Mouse (Mus musculus) layer of hippocampus, postnatal 14 days (tissue): Measurements from ENCODE around the gene Olfr943. TPM values are rescaled to one million over a fixed set of nuclear protein-coding genes. Genes with fewer than 3 reads are reported as not detected.

Experiments
- DNase-seq, 2 experiments: peaks; one replicate each; pipeline ENCODE4 v3.0.0; 2021 to 2022; ENCODE audit warnings: low spot score in 2 of 2, mixed read lengths in 1 of 2
- long read RNA-seq, 2 experiments: library from polyadenylated mRNA; stranded (forward); transcript quantifications; one replicate each; pipeline ENCODE4 v2.0.0; 2021
- total RNA-seq, 2 experiments: library from RNA; stranded (reverse); gene quantifications; 2 replicates each; pipeline ENCODE4 v1.2.3; 2021

The Olfr943 gene
- not detected for total RNA-seq
- long read RNA-seq, experiment 1 = 0 reads
- long read RNA-seq, experiment 2, partial matches to known transcripts = 0 of 1 reads
- long read RNA-seq, experiment 2, other reads (novel, unspliced or antisense) = 1 of 1 reads

DNA sequence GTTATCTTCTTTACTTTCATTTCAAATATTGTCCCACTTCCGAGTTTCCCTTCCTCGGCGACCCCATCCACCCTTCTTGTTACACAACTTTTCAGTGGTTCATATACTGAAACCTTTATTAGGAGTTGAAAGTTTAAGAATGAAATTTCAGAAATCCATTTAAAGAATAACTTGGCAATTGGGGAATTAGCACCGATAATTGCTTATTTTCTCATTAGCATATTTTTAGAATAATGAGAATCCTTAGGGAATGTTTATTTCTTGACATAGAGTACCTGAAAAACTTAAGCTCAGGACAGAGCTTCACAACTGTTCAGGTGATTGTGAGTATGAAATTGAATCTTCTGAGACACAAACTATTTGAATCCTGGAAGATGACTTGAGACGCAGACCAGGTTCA, at the start of gene Olfr943:
Olfr943 (plus strand) TSS at position 301 of the 400 bp plus-strand sequence.
- DNase-seq = no peak

DNA sequence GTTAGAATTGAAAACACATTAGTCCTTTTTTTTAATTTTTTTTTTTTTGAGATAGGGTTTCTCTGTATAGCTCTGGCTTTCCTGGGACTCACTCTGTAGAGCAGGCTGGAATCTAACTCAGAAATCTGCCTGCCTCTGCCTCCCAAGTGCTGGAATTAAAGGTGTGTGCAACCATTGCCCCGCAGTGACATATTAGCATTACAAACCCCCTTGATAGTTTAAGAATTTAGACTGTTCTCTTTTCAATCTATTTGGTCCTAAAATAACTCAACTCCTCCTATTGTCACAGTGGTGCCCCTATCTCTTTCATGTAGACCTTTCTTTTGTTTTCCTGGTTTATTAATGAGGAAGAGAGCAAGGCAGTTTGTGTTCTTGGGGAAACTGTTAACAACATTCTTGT, 38.8 kb upstream of the Olfr943 start:
- no peak for DNase-seq

DNA sequence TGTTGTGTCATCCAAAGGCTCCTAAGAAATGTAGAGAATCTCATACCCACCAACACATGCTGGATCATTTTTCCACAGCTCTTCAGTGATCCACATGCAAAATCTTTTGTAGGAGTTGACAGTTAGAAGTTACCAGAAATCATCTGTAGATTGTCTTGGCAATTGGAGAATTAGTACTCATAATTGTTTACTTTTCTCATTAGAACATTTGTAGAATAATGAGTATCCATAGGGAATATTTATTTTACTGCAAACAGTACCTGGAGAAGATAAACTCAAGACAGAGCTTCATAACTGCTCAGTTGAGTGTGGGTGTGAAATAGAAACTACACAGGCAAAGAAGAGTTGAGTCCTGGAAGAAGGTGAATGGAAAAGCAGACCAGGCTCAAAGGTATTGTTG, 38.3 kb upstream of the Olfr943 start, which contains the start of gene Olfr27:
Olfr27 (plus strand) TSS at position 301 of the 400 bp plus-strand sequence.
- no peak for DNase-seq

DNA sequence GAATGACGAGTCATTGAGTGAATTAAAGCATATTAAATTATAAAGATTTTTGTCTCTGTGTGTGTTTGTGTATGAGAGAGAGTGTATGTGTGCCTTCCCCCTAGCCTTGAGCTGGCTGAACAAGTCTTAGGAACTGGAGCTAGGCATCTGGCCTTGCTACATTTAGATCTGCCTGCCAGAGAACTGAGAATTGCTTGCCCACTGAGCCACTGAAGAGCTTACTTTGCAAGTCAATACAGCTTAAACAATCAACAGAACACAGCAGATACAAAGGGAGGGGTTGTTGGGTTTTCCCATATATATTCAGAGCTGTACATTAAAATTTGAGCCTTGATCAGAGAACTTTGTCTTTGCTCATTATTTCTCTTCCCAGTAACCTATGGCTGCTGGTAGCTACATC, 13.7 kb upstream of the Olfr943 start:
- no peak for DNase-seq

DNA sequence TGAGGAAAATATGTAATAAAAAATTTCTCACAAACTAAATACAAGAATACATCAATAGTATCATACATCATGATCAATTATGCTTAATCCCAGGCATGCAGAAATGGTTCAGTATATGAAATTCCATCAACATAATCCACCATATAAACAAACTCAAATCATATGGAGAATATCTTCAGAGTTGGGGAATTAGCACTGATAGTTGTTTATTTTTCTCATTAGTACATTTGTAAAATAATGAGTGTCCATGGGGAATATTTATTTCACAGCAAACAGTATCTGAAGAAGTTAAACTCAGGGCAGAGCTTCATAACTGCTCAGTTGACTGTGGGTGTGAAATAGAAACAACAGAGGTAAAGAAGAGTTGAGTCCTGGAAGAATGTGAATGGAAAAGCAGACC, 35.5 kb downstream of the Olfr943 start, which contains the start of gene Olfr944:
Olfr944 (plus strand) TSS at position 301 of the 400 bp plus-strand sequence.
- DNase-seq = no peak

Other genes starting within 250 kb of the Olfr943 start
- gene Olfr930, start 236.5 kb upstream of the Olfr943 start, total RNA-seq = not detected
- not detected for gene Olfr933, start 194.0 kb upstream of the Olfr943 start, total RNA-seq
- gene Olfr934, start 178.0 kb upstream of the Olfr943 start, total RNA-seq = not detected
- gene Olfr935, start 166.6 kb upstream of the Olfr943 start, total RNA-seq = not detected
- not detected for gene Olfr146, start 142.9 kb upstream of the Olfr943 start, total RNA-seq
- gene Olfr937, start 101.4 kb upstream of the Olfr943 start, total RNA-seq = not detected
- gene Olfr938, start 87.4 kb upstream of the Olfr943 start, total RNA-seq = not detected
- not detected for gene Olfr27, start 38.2 kb upstream of the Olfr943 start, total RNA-seq
- not detected for gene Olfr944, start 35.6 kb downstream of the Olfr943 start, total RNA-seq
- gene Olfr1537, start 83.7 kb downstream of the Olfr943 start, total RNA-seq = not detected
- not detected for gene Olfr945, start 110.5 kb downstream of the Olfr943 start, total RNA-seq
- not detected for gene Olfr948, start 159.7 kb downstream of the Olfr943 start, total RNA-seq
- gene Olfr951, start 221.1 kb downstream of the Olfr943 start, total RNA-seq = not detected